ENCODE assay signal across 8 mouse cellular contexts in the genomic region with DNA sequence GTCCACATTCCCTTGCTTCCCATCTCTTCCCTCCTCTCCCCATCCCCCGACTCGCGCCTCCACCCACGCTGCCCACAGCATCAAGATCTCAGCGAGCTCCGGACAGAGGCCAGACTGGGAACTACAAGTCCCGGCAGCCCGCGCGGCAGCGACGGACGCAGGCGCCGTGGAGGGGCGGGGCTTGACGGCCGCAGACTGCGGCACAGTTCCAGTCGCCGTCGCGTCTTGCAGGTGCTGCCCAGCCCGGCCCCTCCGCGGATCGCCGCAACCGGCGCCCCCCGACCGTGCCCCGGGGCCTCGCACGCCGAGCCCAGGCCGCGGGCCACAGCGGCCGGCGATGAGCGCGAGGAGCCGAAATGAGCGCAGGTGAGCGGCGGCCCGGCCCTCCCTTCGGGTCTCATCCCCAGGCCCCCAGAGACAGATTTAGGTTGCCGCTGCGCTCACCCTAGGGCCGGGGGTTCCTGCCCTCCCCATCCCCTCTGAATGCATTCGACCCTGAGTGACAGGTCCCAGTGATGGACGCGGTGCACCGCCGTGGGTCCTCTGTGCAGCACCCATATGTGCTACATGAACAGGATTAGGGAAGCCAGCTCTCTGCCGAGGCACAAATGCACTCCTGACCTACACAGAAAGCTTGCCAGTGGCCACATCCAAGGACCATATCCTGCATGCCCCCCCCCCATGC. TPM values are rescaled to one million over a fixed set of nuclear protein-coding genes. Genes with fewer than 3 reads are reported as not detected.
DNase-seq lines count a peak whose midpoint lies in the region; ATAC-seq and TF ChIP-seq lines count a peak whose summit lies in the region.

TSS of gene Atp13a2 (plus strand) at position 163 of the 685 bp plus-strand sequence.

- H3K4me1 ChIP-seq in bone marrow macrophage, adult 2 months (ENCODE audit: control insufficient read depth, insufficient read depth, low read length) = peaks cover 43% of the 10 kb centered on the region
- H3K4me1 ChIP-seq in embryonic fibroblast, embryonic 13.5 days (ENCODE audit: control insufficient read depth, insufficient read depth, low read length) = no peaks in the 10 kb centered on the region
- H3K4me1 ChIP-seq in heart, embryonic 10.5 days = peaks cover 44% of the 10 kb centered on the region
- H3K4me1 ChIP-seq in kidney, embryonic 15.5 days = peaks cover 45% of the 10 kb centered on the region

- under 1% methylated on average over 58 of the region's 58 CpGs for WGBS in heart, embryonic 10.5 days
- WGBS in kidney, embryonic 15.5 days = 1% methylated on average over 58 of the region's 58 CpGs

- no peaks in the 10 kb centered on the region for H3K27me3 ChIP-seq in heart, embryonic 10.5 days (ENCODE audit: insufficient read depth, poor library complexity, severe bottlenecking)
- H3K27me3 ChIP-seq in kidney, embryonic 15.5 days = no peaks in the 10 kb centered on the region

- peak within 1 kb of the TSS; percentile 99 for H3K27ac ChIP-seq in bone marrow macrophage, adult 2 months (ENCODE audit: insufficient read depth, low read depth, low read length)
- no peak within 1 kb of the TSS for H3K27ac ChIP-seq in embryonic fibroblast, embryonic 13.5 days (ENCODE audit: insufficient read depth, low read length)
- peak within 1 kb of the TSS; percentile 92 for H3K27ac ChIP-seq in heart, embryonic 10.5 days
- 0 out of 2 replicates have a peak within 1 kb of the TSS, but pooled peaks have one; percentile 0 for H3K27ac ChIP-seq in kidney, embryonic 15.5 days

- no peaks in the 10 kb centered on the region for H3K9me3 ChIP-seq in heart, embryonic 10.5 days
- H3K9me3 ChIP-seq in kidney, embryonic 15.5 days (replicated peaks) = no peaks in the 10 kb centered on the region

- H3K9ac ChIP-seq in kidney, embryonic 15.5 days = peak within 1 kb of the TSS; percentile 93

- peak within 1 kb of the TSS; percentile 83 for H3K4me2 ChIP-seq in kidney, embryonic 15.5 days

- TF ChIP-seq POLR2A in bone marrow macrophage, adult 2 months (IDR thresholded peaks at IDR 0.05; ENCODE audit: borderline replicate concordance, low read depth, low read length) = no peak
- peak; percentile 67 for TF ChIP-seq POLR2A in embryonic fibroblast, embryonic 13.5 days (IDR thresholded peaks at IDR 0.05; ENCODE audit: low read depth, low read length)

- H3K4me3 ChIP-seq in bone marrow macrophage, adult 2 months (ENCODE audit: insufficient read depth, low read length) = peak within 1 kb of the TSS; percentile 97
- peak within 1 kb of the TSS; percentile 86 for H3K4me3 ChIP-seq in embryonic fibroblast, embryonic 13.5 days (ENCODE audit: insufficient read depth, low read length)
- H3K4me3 ChIP-seq in heart, embryonic 10.5 days = peak within 1 kb of the TSS; percentile 95
- H3K4me3 ChIP-seq in kidney, embryonic 15.5 days (replicated peaks) = peak within 1 kb of the TSS; percentile 95

- no peak for TF ChIP-seq CTCF in bone marrow macrophage, adult 2 months (IDR thresholded peaks at IDR 0.05; ENCODE audit: low read depth, low read length)
- no peak for TF ChIP-seq CTCF in embryonic fibroblast, embryonic 13.5 days (IDR thresholded peaks at IDR 0.05; ENCODE audit: borderline replicate concordance, insufficient read depth, low read length)

- H3K36me3 ChIP-seq in heart, embryonic 10.5 days = peaks cover 11% of the 10 kb centered on the region
- peaks cover 2% of the 10 kb centered on the region; the same call in 1 of the 2 replicates for H3K36me3 ChIP-seq in kidney, embryonic 15.5 days

- peak; percentile 78 for DNase-seq in 416B (ENCODE audit: low read depth)
- DNase-seq in heart, embryonic 10.5 days (ENCODE audit: low spot score) = peak; percentile 93
- peak; percentile 89 for DNase-seq in liver
- DNase-seq in spleen, postnatal 4 days (ENCODE audit: low spot score in 2 of 2) = peak; percentile 89 to 95

- peak; percentile 94 for ATAC-seq in kidney, embryonic 15.5 days (replicated peaks; ENCODE audit: low FRiP score)
- 0 out of 2 replicates have a peak, but pooled peaks have one; percentile 31 for ATAC-seq in monocyte, adult 5-6 weeks (replicated peaks; ENCODE audit: insufficient number of reproducible peaks, low FRiP score, low TSS enrichment, poor library complexity, severe bottlenecking)

RNA-seq across cellular contexts. Expression of gene Atp13a2, which starts in this region (rescaled TPM):
- polyA plus RNA-seq in bone marrow macrophage, adult 2 months (2012; ENCODE audit: insufficient read depth, insufficient read length, missing spikeins) = 203 and 230 TPM in 2 replicates
- polyA plus RNA-seq in embryonic fibroblast, embryonic 13.5 days (2011; ENCODE audit: insufficient read length, low read depth, missing spikeins) = 12.3 and 16.6 TPM in 2 replicates
- polyA plus RNA-seq in heart, embryonic 10.5 days (2016; fragmentation: Nextera tagmentation; extraction: Ambion mirVana) = 34.9 and 37.8 TPM in 2 replicates
- polyA plus RNA-seq in kidney, embryonic 15.5 days (2015; fragmentation: Nextera tagmentation; extraction: Ambion mirVana) = 40.5 and 45.3 TPM in 2 replicates
- total RNA-seq in monocyte, adult 5-6 weeks (2017) = 29.4 to 38.3 TPM (median 34.3 TPM) in 3 replicates
